Mouse (Mus musculus) adrenal gland, postnatal 25 days (tissue): ENCODE data around the gene Cxxc4. TPM values are rescaled to one million over a fixed set of nuclear protein-coding genes. Genes with fewer than 3 reads are reported as not detected.
A peak's percentile ranks its signal among the peaks of the same experiment; 100 is the strongest.

Experiments
- DNase-seq: peaks from one replicate; pipeline ENCODE4 v3.0.0; 2021; ENCODE audit warnings: mixed read lengths
- microRNA-seq, 2 experiments: library from miRNA; unstranded; fragments of <30 nt; microRNA quantifications; one replicate each; pipeline ENCODE4 v1.2.0; 2021
- total RNA-seq: library from RNA; stranded (reverse); gene quantifications from 2 replicates; pipeline ENCODE4 v1.2.3, GENCODE M21; 2021

The Cxxc4 gene
- total RNA-seq, 1 experiment from 2014 or later: 9.7 TPM

DNA sequence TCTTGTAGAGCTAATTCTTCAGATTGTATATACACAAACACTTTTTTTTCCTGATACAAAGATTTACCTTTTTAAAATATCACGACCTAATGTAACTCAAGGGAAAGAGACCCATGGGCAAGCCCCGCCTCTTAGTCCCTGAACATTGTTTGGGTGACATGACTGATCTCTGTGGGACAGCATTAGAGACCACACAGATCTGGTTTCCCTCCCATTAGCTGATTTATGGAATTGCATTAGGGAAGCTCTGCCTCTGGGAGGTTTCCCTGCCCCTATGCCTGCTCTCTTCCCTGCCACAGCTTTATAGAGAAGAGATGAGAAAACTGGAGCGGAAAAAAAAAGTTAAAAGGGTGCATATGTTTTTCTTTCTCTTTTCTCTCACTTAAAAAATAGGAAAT lies 7.6 kb downstream of the Cxxc4 start:
- no peak for DNase-seq

DNA sequence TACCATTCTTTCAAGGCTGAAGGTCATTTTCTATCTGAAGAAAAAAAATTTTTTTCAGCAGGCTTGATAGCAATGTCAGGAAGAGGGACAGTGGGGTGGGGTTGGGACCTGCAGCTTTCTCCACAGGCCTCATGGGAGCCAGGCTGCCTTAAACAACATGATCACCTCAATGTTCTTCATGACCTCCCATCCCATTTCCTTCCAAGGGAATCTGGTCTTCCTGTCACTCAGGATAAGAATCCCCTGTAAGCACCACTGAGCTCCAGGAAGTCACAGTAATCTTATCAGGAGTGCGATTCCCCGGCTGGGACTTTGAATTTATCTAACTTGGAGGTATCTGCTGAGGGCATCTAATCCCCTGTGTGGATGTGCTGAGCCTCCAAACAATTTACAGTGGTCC lies 17.9 kb downstream of the Cxxc4 start:
- no peak for DNase-seq

DNA sequence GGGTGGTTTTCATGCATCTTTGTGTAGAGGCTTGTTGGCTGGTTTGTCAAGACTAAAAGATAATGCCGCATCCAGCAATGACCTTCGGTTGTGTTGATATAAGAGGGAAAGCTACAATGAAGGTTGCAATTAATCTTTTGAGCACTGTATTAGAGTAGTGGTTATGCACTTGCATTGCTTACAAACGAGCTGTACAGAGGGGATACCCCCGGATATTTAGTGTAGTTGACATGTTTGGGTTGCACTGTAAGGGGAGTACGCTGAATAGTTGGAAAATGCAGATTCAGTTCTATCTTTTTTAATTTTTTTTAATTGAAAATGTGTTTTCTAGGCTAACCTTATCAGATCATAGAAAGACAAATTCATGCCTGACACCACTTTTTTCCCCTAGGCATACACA lies 22.4 kb downstream of the Cxxc4 start:
- DNase-seq: no peak

DNA sequence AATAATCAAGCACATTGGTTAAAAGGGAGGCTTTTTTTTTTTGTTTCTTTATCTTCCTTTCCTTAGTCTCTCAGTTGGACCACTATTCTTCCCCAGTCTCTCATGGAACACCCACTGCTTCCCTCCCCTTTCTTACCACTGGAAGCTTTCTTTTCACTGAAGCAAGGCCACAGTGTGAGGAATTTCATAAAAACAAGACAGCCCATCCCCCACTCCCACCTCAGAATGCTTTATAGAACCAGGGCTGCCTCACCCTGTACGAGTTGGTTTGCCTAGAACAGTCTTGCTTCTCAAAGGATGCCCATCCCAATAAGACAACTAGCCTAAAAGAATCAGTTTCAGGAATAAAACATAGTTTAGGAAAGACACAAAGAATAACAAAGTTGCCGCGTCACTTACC lies 23.0 kb downstream of the Cxxc4 start:
- no peak for DNase-seq

DNA sequence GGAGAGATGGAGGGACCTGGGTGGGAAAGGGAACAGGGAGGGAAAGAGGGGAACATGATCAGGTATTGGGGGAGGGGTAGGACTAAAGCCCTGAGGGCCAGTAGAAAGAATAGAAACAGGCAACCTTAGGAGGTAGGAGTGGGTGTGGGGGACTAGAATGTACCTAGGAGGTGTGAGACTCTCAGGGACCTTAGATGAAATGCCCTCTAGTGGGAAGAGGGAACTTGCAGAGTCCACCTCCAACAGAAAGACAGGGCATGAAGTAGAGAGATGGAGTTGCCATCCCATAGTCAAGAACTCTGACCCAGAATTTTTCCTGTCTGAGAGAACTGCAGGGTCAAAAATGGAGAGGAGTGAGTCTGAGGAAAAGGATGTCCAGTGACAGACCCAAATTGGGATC lies 43.4 kb downstream of the Cxxc4 start:
- DNase-seq: no peak

DNA sequence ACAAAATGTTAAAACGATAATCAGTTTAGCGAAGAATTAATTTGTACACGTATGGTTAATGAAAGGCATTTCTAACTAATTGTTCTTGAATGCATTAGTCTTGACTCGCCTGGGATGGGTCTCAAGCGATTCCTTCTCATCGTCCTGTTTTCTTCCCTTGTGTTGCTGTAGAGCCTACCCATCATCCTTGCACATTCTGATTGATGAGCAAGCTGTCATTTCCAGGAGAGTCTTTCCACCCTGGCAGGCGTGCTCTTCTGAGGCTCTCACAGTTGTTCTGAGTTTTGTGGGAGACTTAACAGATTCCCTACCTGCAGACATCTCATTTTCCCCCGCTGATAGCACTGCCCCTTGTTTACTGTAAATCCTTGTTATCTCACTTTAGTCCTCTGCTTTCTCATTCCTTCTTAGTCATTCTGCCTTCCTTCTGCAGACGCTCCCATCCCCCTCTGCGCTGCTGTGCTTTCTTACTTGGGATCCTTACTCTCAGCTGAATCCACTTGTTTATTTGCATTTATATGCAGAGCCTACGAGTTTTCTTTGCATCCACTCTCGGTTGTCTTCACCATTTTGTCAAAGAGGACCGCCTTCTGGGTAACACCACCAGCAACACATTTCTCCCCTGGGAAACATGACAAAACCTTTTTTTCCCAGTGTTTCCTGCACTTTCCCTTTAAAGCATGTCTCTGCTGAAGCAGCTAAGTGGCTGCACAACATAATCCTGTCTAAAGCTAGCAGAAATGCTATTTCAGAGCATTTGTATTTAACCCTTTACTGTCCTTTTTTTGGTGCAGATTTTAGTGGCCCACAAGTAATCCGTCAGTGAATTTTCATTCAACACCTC lies 45.5 kb downstream of the Cxxc4 start:
- no peak for DNase-seq

DNA sequence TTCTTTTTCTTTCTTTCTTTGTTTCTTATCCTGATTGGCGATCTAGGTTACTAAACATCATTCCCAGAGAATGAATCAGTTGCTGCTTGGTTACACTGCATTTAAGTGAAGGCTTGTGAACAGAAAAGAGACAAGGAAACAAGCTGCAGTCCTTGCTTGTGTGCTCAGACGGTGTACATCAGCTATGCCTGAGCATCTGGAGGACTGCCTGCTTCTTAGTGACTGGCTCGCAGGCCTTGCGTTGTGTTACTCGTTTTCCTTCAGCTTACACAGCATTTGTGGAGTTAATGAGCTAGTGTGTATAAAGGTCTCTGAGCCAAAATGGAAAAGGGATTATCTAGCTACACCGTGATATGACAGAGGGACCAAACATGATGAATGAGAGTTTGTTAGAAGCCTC lies 58.9 kb downstream of the Cxxc4 start:
- no peak for DNase-seq

DNA sequence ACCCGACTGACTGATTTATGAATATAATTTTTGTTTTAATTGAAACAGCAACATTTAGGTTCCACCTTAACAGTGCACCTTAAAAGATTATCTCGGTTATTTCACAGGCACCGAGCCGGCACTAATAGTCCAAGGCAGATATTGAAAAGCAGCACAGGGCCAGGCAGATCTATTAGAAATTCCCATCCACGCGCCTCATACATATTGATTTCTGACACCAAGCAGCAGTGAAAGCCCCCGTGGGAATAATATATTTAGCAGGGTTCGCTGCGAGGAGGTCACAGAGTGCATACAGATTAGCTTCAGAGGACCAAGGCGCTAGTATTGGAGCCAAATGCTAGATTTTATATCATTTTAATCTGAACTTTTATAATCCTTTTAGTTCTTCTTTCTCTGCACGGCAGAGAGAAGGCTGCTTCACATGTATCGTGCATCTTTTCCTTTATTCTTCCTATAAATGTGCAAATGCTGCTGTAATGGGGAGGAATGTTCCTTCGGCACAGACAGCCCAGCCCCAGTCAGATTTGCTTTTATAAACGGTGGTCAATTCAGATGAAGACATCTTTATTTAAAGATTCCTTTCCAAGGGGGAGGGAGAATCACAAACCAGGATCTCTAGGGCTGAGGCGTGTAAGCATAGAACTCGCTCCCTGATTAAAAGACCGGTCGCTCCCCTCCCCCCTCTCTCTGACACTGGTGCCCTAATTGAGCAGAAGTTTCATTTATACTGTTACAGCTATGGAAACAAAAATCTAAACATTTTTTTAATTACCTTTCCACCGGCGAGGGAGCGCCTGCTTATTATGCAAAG lies 66.6 kb downstream of the Cxxc4 start:
- peak; percentile 2 for DNase-seq

DNA sequence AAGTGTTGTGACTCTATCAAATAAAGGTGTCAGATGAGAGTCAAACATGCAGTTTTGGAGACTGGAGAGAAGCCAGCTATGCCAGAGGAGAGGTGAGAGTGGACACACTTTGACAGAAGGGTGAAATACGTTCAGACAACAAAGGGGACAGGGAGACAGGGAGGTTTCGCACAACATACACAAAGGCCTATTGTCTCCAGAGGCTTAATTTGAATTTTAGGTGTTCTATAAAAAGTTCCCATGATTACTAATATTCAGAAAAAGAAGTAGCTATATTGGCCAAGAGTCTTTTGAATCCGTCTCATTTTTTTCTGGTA lies 67.2 kb downstream of the Cxxc4 start:
- no peak for DNase-seq

DNA sequence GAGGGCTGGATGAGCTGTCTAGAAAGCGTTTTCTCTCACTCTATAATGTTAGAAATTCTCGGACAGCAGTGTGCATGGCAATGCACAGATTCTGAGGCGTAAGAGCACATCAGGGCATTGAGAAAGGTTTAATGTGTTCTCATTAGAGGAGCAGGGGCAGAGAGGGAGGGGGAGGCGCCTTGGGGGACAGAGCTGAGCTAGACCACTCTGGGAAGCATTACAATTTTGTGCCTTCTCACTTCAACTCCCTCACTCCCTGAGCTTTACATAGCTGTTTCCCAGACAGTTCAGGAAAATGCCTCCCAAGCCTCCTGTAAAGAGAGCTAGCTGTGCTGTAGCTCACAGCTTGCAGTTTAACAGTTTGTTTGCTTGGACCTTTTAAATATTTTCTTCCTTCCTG lies 70.2 kb downstream of the Cxxc4 start:
- DNase-seq: no peak

DNA sequence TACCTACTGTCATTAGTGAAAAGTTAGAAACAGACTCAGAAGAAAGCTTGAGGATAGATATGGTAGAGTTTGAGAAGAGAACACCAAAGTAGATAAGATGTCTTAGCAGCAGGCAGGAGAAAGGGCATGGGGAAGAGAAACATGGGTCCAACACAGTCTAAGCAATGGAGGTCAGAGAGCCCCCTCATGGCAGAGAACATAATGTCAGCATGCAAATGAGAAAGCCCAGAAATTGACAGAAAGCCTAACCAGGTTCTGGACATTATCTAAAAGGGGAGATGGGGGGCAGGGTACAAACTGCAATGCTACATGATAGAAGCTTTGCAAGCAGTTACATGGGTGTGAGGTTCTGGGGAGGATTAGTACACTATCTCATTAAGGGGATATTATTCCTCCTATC lies 71.5 kb downstream of the Cxxc4 start:
- no peak for DNase-seq

Small RNA genes within 50 kb of the gene (microRNA-seq; reads per million reads assigned to microRNA genes)
- gene Mir1895: 0 reads per million in 2 experiments
